Mouse (Mus musculus) embryonic facial prominence, embryonic 13.5 days (tissue): ENCODE results near the gene Slc5a3. TPM values are rescaled to one million over a fixed set of nuclear protein-coding genes. Genes with fewer than 3 reads are reported as not detected.
"Not testable (repeated sequence)": the region's sequence is repeated elsewhere in the genome, so short reads cannot be mapped to it uniquely, and the experiment has no call there.

ENCODE experiments used
- ATAC-seq: fragments of 200-750 bp; cut with Nextera tagmentation; 2 replicates; pipeline ENCODE4 v1.8.0; 2017; ENCODE audit warnings: low read depth; ENCODE audit not compliant: insufficient number of reproducible peaks, insufficient read depth, low FRiP score, low TSS enrichment
- H3K27ac ChIP-seq: fragments of 300-500 bp; sonication (generic); 2 replicates; pipeline ENCODE4 v1.5.1; 2015; ENCODE audit warnings: moderate library complexity, mild to moderate bottlenecking, inconsistent platforms
- H3K27me3 ChIP-seq: fragments of 300-500 bp; sonication (generic); 2 replicates; pipeline ENCODE4 v1.6.1; 2015; ENCODE audit warnings: mild to moderate bottlenecking, inconsistent platforms
- H3K36me3 ChIP-seq: fragments of 300-500 bp; sonication (generic); 2 replicates; pipeline ENCODE4 v1.6.1; 2015; ENCODE audit warnings: mild to moderate bottlenecking, inconsistent platforms
- H3K4me1 ChIP-seq: fragments of 300-500 bp; sonication (generic); 2 replicates; pipeline ENCODE4 v1.6.1; 2015; ENCODE audit warnings: inconsistent platforms
- H3K4me2 ChIP-seq: fragments of 300-500 bp; sonication (generic); 2 replicates; pipeline ENCODE4 v1.6.1; 2015; ENCODE audit warnings: moderate library complexity, mild to moderate bottlenecking, inconsistent platforms
- H3K4me3 ChIP-seq: fragments of 300-500 bp; sonication (generic); 2 replicates; pipeline ENCODE4 v1.5.1; 2015; ENCODE audit warnings: mild to moderate bottlenecking, inconsistent platforms
- H3K9ac ChIP-seq: fragments of 300-500 bp; sonication (generic); 2 replicates; pipeline ENCODE4 v1.6.1; 2015; ENCODE audit warnings: mild to moderate bottlenecking, inconsistent platforms
- H3K9me3 ChIP-seq: fragments of 300-500 bp; sonication (generic); 2 replicates; pipeline ENCODE4 v1.6.1; 2016; ENCODE audit warnings: inconsistent platforms
- WGBS: fragments of 180-500 bp; shearing (Covaris S2); methylation state at CpG from one replicate; pipeline ENCODE4 v1.1.7; 2015; ENCODE audit warnings: mixed read lengths; 5-methylcytosine and 5-hydroxymethylcytosine counted together
- polyA plus RNA-seq: library from polyadenylated mRNA; unstranded; fragments of >200 nt; fragmentation: Nextera tagmentation; extraction: Ambion mirVana; gene quantifications from 2 replicates; pipeline ENCODE4 v1.2.1, GENCODE M21; 2015

Gene Slc5a3
- polyA plus RNA-seq, 1 experiment from 2014 or later: 7.8 TPM

DNA sequence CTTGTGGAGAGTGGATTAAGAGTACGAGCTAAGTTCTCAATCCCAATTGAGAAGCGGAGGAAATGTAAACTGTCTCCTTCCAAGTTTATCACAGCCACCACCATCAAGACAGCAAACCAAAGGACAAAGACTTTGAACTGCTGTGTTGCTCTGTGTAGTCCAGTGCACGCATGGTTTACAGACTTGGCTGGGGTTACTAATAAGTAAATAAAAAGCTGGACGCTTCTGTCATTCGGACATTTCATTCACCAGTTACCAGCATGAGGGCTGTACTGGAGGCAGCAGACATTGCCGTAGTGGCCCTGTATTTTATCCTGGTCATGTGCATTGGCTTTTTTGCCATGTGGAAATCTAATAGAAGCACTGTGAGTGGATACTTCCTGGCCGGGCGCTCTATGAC lies 18.7 kb downstream of the Slc5a3 start:
- 93% methylated on average over 8 of the region's 8 CpGs for WGBS
- H3K4me3 ChIP-seq: no peak overlapping the region
- H3K4me1 ChIP-seq: 0 out of 2 replicates have a peak, but pooled peaks cover 6% of the 10 kb centered on the region
- H3K27ac ChIP-seq: no peak overlapping the region
- no peak for ATAC-seq
- no peaks in the 10 kb centered on the region for H3K27me3 ChIP-seq
- H3K9me3 ChIP-seq: no peaks in the 10 kb centered on the region
- H3K36me3 ChIP-seq: peaks cover 39% of the 10 kb centered on the region
- no peak overlapping the region for H3K4me2 ChIP-seq
- no peak overlapping the region for H3K9ac ChIP-seq

- H3K9me3 ChIP-seq: no peaks in the 10 kb centered on the region
- H3K4me1 ChIP-seq: 0 out of 2 replicates have a peak, but pooled peaks cover under 1% of the 10 kb centered on the region
- H3K27me3 ChIP-seq: no peaks in the 10 kb centered on the region
- H3K4me2 ChIP-seq: no peak overlapping the region
- H3K9ac ChIP-seq: no peak overlapping the region
- WGBS: 86% methylated on average over 10 of the region's 10 CpGs
- no peak overlapping the region for H3K4me3 ChIP-seq
- H3K36me3 ChIP-seq: peaks cover 17% of the 10 kb centered on the region
- no peak overlapping the region for H3K27ac ChIP-seq
- no peak for ATAC-seq
These were observed 25.8 kb downstream of the Slc5a3 start for GRCm38 (mm10) chr16:92083771-92084453.

DNA sequence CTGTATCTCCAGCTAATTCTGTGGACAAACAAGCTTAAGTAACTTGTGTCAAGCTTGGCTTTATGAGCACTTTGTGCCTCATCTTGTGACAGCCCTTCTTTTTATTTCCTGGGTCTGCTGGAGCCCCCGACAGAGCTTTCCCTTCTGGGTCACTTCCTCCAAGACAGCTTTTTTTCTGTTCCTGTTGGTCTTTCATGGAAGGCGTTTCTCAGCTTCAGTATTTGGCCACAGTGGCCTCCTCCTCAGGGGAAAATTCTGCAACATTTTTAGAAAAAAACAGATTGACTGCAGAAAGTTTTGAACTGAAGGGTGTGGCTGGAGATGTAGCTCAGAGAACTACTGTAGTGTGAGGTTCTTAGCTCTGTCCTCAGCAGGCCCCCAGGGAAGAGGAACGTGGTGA lies 31.1 kb downstream of the Slc5a3 start:
- Histone ChIP-seq H3K9ac (no peak overlapping the region), H3K4me1 (peaks cover 16% of the 10 kb centered on the region), H3K36me3 (no peaks in the 10 kb centered on the region; the same call in 1 of the 2 replicates), H3K4me2 (no peak overlapping the region), H3K27ac (no peak overlapping the region), H3K4me3 (no peak overlapping the region), H3K27me3 (no peaks in the 10 kb centered on the region), H3K9me3 (no peaks in the 10 kb centered on the region)
- 69% methylated on average over 3 of the region's 3 CpGs for WGBS
- no peak for ATAC-seq

GRCm38 (mm10) chr16:92091876-92092275 lies 33.8 kb downstream of the Slc5a3 start:
- no peaks in the 10 kb centered on the region; the same call in 1 of the 2 replicates for H3K36me3 ChIP-seq
- H3K9ac ChIP-seq: no peak overlapping the region
- no peak overlapping the region for H3K4me2 ChIP-seq
- no peak overlapping the region for H3K4me3 ChIP-seq
- WGBS: 86% methylated on average over 5 of the region's 5 CpGs
- no peak for ATAC-seq
- H3K27ac ChIP-seq: no peak overlapping the region
- peaks cover 16% of the 10 kb centered on the region for H3K4me1 ChIP-seq
- H3K27me3 ChIP-seq: no peaks in the 10 kb centered on the region
- H3K9me3 ChIP-seq: no peaks in the 10 kb centered on the region

DNA sequence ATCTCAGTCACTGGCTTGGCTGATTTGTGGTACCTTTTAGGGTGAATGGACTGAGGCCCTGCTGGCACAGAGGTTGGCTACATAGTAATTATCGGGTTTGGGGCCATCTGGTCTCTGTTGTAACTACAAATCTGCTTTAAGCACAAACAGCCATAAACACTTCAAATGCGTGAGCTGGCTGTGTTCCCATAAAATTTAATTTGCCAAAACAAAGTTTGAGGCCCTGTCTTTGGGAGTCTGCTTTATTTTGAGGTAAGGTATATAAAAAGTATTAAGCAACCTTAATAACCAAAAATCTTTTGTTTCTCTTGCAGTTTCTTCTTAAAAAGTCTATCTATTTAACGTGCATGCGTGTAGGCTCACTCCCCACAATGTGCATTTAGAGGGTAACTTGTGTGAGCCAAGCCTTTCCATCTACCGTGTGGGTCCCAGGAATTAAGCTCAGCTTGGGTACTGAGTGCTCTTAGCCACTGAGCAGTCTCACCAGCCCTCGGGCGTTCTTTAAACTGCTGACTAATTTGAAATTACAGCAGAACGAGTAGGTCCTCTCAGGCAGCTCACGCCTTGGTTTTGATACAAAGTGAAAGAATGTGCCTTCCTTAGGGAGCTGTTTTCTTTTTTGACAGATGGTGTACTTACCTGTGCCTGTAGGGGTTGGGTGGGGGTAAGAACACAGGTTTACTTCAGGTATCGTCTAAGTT lies 40.4 kb downstream of the Slc5a3 start:
- Histone ChIP-seq H3K27me3 (no peaks in the 10 kb centered on the region), H3K36me3 (peaks cover 6% of the 10 kb centered on the region; the same call in 1 of the 2 replicates), H3K9me3 (no peaks in the 10 kb centered on the region), H3K27ac (no peak overlapping the region), H3K4me3 (no peak overlapping the region), H3K9ac (no peak overlapping the region), H3K4me2 (no peak overlapping the region), H3K4me1 (peaks cover 30% of the 10 kb centered on the region)
- 50% methylated on average over 10 of the region's 10 CpGs for WGBS
- no peak for ATAC-seq

- WGBS: 74% methylated on average over 16 of the region's 16 CpGs
- Histone ChIP-seq H3K4me3 (no peak overlapping the region), H3K27ac (no peak overlapping the region), H3K4me2 (no peak overlapping the region), H3K36me3 (peaks cover 6% of the 10 kb centered on the region; the same call in 1 of the 2 replicates), H3K9me3 (no peaks in the 10 kb centered on the region), H3K4me1 (peaks cover 33% of the 10 kb centered on the region), H3K27me3 (no peaks in the 10 kb centered on the region), H3K9ac (no peak overlapping the region)
- ATAC-seq: no peak
These were observed 41.5 kb downstream of the Slc5a3 start for GRCm38 (mm10) chr16:92099598-92099997.

GRCm38 (mm10) chr16:92100111-92100510 lies 42.0 kb downstream of the Slc5a3 start:
- Histone ChIP-seq H3K4me2 (no peak overlapping the region), H3K9ac (no peak overlapping the region), H3K27me3 (no peaks in the 10 kb centered on the region), H3K4me1 (peaks cover 38% of the 10 kb centered on the region), H3K9me3 (no peaks in the 10 kb centered on the region), H3K4me3 (no peak overlapping the region), H3K27ac (no peak overlapping the region), H3K36me3 (peaks cover 6% of the 10 kb centered on the region; the same call in 1 of the 2 replicates)
- no peak for ATAC-seq
- 77% methylated on average over 4 of the region's 4 CpGs for WGBS

GRCm38 (mm10) chr16:92102115-92102514 lies 44.0 kb downstream of the Slc5a3 start:
- H3K27ac ChIP-seq: no peak overlapping the region
- no peak overlapping the region for H3K4me2 ChIP-seq
- no peak overlapping the region for H3K9ac ChIP-seq
- no peaks in the 10 kb centered on the region for H3K27me3 ChIP-seq
- ATAC-seq: no peak
- no peaks in the 10 kb centered on the region for H3K9me3 ChIP-seq
- peaks cover 49% of the 10 kb centered on the region for H3K4me1 ChIP-seq
- 68% methylated on average over 5 of the region's 5 CpGs for WGBS
- no peak overlapping the region for H3K4me3 ChIP-seq
- peaks cover 6% of the 10 kb centered on the region; the same call in 1 of the 2 replicates for H3K36me3 ChIP-seq

- H3K36me3 ChIP-seq, H3K4me3 ChIP-seq, H3K9ac ChIP-seq, ATAC-seq, H3K4me2 ChIP-seq, H3K9me3 ChIP-seq, H3K27me3 ChIP-seq, H3K27ac ChIP-seq: not testable (repeated sequence)
- 90% methylated on average over 6 of the region's 7 CpGs for WGBS
- peaks cover 44% of the 10 kb centered on the region for H3K4me1 ChIP-seq
These were observed 44.8 kb downstream of the Slc5a3 start for GRCm38 (mm10) chr16:92102931-92103330.

- Histone ChIP-seq H3K9ac (no peak overlapping the region), H3K36me3 (peaks cover 6% of the 10 kb centered on the region; the same call in 1 of the 2 replicates), H3K9me3 (no peaks in the 10 kb centered on the region), H3K4me3 (no peak overlapping the region), H3K27me3 (no peaks in the 10 kb centered on the region), H3K27ac (no peak overlapping the region), H3K4me2 (no peak overlapping the region), H3K4me1 (peaks cover 37% of the 10 kb centered on the region)
- 48% methylated on average over 9 of the region's 9 CpGs for WGBS
- ATAC-seq: no peak
These were observed 45.6 kb downstream of the Slc5a3 start for GRCm38 (mm10) chr16:92103572-92104331.

DNA sequence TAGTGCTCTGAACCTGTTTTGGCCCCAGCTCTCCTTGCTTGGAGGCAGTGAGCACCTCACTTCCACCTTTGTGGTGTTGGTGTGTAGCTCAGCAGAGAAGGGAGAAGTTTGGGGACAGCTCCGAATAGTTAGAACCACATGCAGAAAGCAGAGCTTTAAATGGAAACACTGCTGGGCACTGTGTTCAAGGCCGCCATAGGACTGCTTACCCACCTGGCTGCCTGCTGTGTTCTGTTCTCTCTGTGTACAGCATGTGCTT lies 46.1 kb downstream of the Slc5a3 start:
- Histone ChIP-seq H3K27me3 (no peaks in the 10 kb centered on the region), H3K9me3 (no peaks in the 10 kb centered on the region), H3K4me3 (no peak overlapping the region), H3K4me2 (no peak overlapping the region), H3K9ac (no peak overlapping the region), H3K36me3 (peaks cover 6% of the 10 kb centered on the region; the same call in 1 of the 2 replicates), H3K27ac (no peak overlapping the region), H3K4me1 (peaks cover 32% of the 10 kb centered on the region)
- ATAC-seq: no peak
- 86% methylated on average over 2 of the region's 2 CpGs for WGBS
